Mouse (Mus musculus): ENCODE measurements around the gene Prelp. TPM values are rescaled to one million over a fixed set of nuclear protein-coding genes. Genes with fewer than 3 reads are reported as not detected.
A peak's percentile ranks its signal among the peaks of the same experiment; 100 is the strongest.
"Not testable (repeated sequence)": the region's sequence is repeated elsewhere in the genome, so short reads cannot be mapped to it uniquely, and the experiment has no call there.

Gene Prelp
- total and polyA plus RNA-seq, 3 experiments, result 29.0 to 52.1 (median 34.4) TPM

- Histone ChIP-seq H3K27ac (no peak overlapping the region), H3K9ac (ENCODE audit: low read depth, low read length) (no peak overlapping the region), H3K27me3 (ENCODE audit: control insufficient read depth, insufficient read depth, low read length) (no peaks in the 10 kb centered on the region), H3K79me2 (replicated peaks; ENCODE audit: control insufficient read depth, insufficient read depth, low read length) (no peaks in the 10 kb centered on the region), H3K36me3 (ENCODE audit: control insufficient read depth, insufficient read depth, low read length) (no peaks in the 10 kb centered on the region), H3K4me1 (ENCODE audit: control insufficient read depth, insufficient read depth, low read length) (peaks cover 11% of the 10 kb centered on the region), H3K4me3 (no peak overlapping the region)
- no peak for DNase-seq
- intact Hi-C loops (cut with DNase I), result loop anchor here (5.0 kb wide), 1 partner anchor 143 kb away; no protein-coding TSS in a partner anchor
- TF ChIP-seq POLR2A (IDR thresholded peaks at IDR 0.05; ENCODE audit: insufficient read depth, low read depth, low read length) (no peak), EP300 (IDR thresholded peaks at IDR 0.05; ENCODE audit: insufficient read depth, low read depth, low read length) (no peak), CTCF (IDR thresholded peaks at IDR 0.05) (no peak)
- WGBS, result 77% methylated on average over 5 of the region's 5 CpGs
Observed at GRCm38 (mm10) chr1:133964742-133965141, 43.5 kb upstream of the Prelp start.

GRCm38 (mm10) chr1:133963578-133963977, 42.4 kb upstream of the Prelp start:
- 94% methylated on average over 1 of the region's 1 CpGs for WGBS
- not testable (repeated sequence) for H3K36me3 ChIP-seq (ENCODE audit: control insufficient read depth, insufficient read depth, low read length); H3K9ac ChIP-seq (ENCODE audit: low read depth, low read length); H3K79me2 ChIP-seq (replicated peaks; ENCODE audit: control insufficient read depth, insufficient read depth, low read length); DNase-seq; H3K27me3 ChIP-seq (ENCODE audit: control insufficient read depth, insufficient read depth, low read length); H3K4me3 ChIP-seq; H3K27ac ChIP-seq
- intact Hi-C loops (cut with DNase I), result loop anchor here (5.0 kb wide), 1 partner anchor 144 kb away; no protein-coding TSS in a partner anchor
- peaks cover 11% of the 10 kb centered on the region for H3K4me1 ChIP-seq (ENCODE audit: control insufficient read depth, insufficient read depth, low read length)

GRCm38 (mm10) chr1:133963128-133963527, 41.9 kb upstream of the Prelp start:
- not testable (repeated sequence) for H3K36me3 ChIP-seq (ENCODE audit: control insufficient read depth, insufficient read depth, low read length); H3K27ac ChIP-seq; H3K4me3 ChIP-seq; DNase-seq; H3K79me2 ChIP-seq (replicated peaks; ENCODE audit: control insufficient read depth, insufficient read depth, low read length); H3K27me3 ChIP-seq (ENCODE audit: control insufficient read depth, insufficient read depth, low read length); H3K9ac ChIP-seq (ENCODE audit: low read depth, low read length)
- 92% methylated on average over 3 of the region's 3 CpGs for WGBS
- intact Hi-C loops (cut with DNase I), result loop anchor here (5.0 kb wide), 1 partner anchor 144 kb away; no protein-coding TSS in a partner anchor
- peaks cover 10% of the 10 kb centered on the region for H3K4me1 ChIP-seq (ENCODE audit: control insufficient read depth, insufficient read depth, low read length)

- TF ChIP-seq CTCF (IDR thresholded peaks at IDR 0.05) (peak; percentile 86), POLR2A (IDR thresholded peaks at IDR 0.05; ENCODE audit: insufficient read depth, low read depth, low read length) (no peak), EP300 (IDR thresholded peaks at IDR 0.05; ENCODE audit: insufficient read depth, low read depth, low read length) (peak; percentile 62; the same call in 1 of the 2 replicates)
- DNase-seq, result peak; percentile 84 to 85
- no peaks in the 10 kb centered on the region for H3K36me3 ChIP-seq (ENCODE audit: control insufficient read depth, insufficient read depth, low read length)
- intact Hi-C loops (cut with DNase I), result loop anchor here (1.0 to 5.0 kb wide), 3 partner anchors 49 to 146 kb away; no protein-coding TSS in a partner anchor
- no peaks in the 10 kb centered on the region for H3K27me3 ChIP-seq (ENCODE audit: control insufficient read depth, insufficient read depth, low read length)
- H3K79me2 ChIP-seq (replicated peaks; ENCODE audit: control insufficient read depth, insufficient read depth, low read length), result no peaks in the 10 kb centered on the region
- WGBS, result 7% methylated on average over 18 of the region's 18 CpGs
- H3K27ac ChIP-seq, result peak overlapping the region; percentile 48
- H3K9ac ChIP-seq (ENCODE audit: low read depth, low read length), result 0 out of 2 replicates have a peak overlapping the region, but pooled peaks have one; percentile 34
- no peak overlapping the region; the same call in 1 of the 2 replicates for H3K4me3 ChIP-seq
- peaks cover 10% of the 10 kb centered on the region for H3K4me1 ChIP-seq (ENCODE audit: control insufficient read depth, insufficient read depth, low read length)
Observed at GRCm38 (mm10) chr1:133961281-133962134, 40.3 kb upstream of the Prelp start.

- no peaks in the 10 kb centered on the region for H3K36me3 ChIP-seq (ENCODE audit: control insufficient read depth, insufficient read depth, low read length)
- intact Hi-C loops (cut with DNase I), result no loop called here
- H3K79me2 ChIP-seq (replicated peaks; ENCODE audit: control insufficient read depth, insufficient read depth, low read length), result no peaks in the 10 kb centered on the region
- DNase-seq, result peak; percentile 68 to 82
- H3K27me3 ChIP-seq (ENCODE audit: control insufficient read depth, insufficient read depth, low read length), result no peaks in the 10 kb centered on the region
- H3K27ac ChIP-seq, result peak overlapping the region; percentile 44
- H3K9ac ChIP-seq (ENCODE audit: low read depth, low read length), result no peak overlapping the region
- 0 out of 2 replicates have a peak, but pooled peaks have one; percentile 53 for TF ChIP-seq EP300 (IDR thresholded peaks at IDR 0.05; ENCODE audit: insufficient read depth, low read depth, low read length)
- TF ChIP-seq CTCF (IDR thresholded peaks at IDR 0.05), result no peak
- 0 out of 2 replicates have a peak, but pooled peaks have one; percentile 16 for TF ChIP-seq POLR2A (IDR thresholded peaks at IDR 0.05; ENCODE audit: insufficient read depth, low read depth, low read length)
- peaks cover 10% of the 10 kb centered on the region for H3K4me1 ChIP-seq (ENCODE audit: control insufficient read depth, insufficient read depth, low read length)
- no peak overlapping the region for H3K4me3 ChIP-seq
- WGBS, result 64% methylated on average over 5 of the region's 5 CpGs
Observed at GRCm38 (mm10) chr1:133959521-133959920, 38.3 kb upstream of the Prelp start.

- Histone ChIP-seq H3K4me3 (no peak overlapping the region), H3K27ac (no peak overlapping the region), H3K4me1 (ENCODE audit: control insufficient read depth, insufficient read depth, low read length) (peaks cover 5% of the 10 kb centered on the region), H3K9ac (ENCODE audit: low read depth, low read length) (no peak overlapping the region), H3K36me3 (ENCODE audit: control insufficient read depth, insufficient read depth, low read length) (no peaks in the 10 kb centered on the region), H3K27me3 (ENCODE audit: control insufficient read depth, insufficient read depth, low read length) (no peaks in the 10 kb centered on the region), H3K79me2 (replicated peaks; ENCODE audit: control insufficient read depth, insufficient read depth, low read length) (no peaks in the 10 kb centered on the region)
- DNase-seq, result no peak
- intact Hi-C loops (cut with DNase I), result no loop called here
- no peak for TF ChIP-seq EP300 (IDR thresholded peaks at IDR 0.05; ENCODE audit: insufficient read depth, low read depth, low read length)
- TF ChIP-seq POLR2A (IDR thresholded peaks at IDR 0.05; ENCODE audit: insufficient read depth, low read depth, low read length), result no peak
- 35% methylated on average over 2 of the region's 2 CpGs for WGBS
Observed at GRCm38 (mm10) chr1:133954009-133954408, 32.8 kb upstream of the Prelp start.
